ENCODE assay signal across 29 mouse cellular contexts in the genomic region with DNA sequence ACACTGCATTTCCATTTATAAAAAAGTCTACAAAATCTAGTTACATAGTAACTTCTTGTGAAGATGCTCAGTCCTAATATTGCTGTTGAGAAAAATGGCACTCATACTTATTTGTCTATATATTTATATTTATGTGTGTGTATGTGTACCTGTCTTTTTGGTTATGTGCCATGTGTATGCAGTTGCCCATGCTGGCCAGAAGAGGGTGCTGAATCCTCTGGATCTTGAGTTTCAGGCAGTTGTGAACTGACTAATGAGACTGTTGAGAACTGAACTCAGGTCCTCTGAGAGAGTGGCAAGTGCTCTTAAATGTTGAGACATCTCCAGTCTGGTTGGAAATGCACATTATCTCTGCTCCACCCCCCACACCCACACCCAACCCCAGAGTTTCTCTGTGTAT. TPM values are rescaled to one million over a fixed set of nuclear protein-coding genes. Genes with fewer than 3 reads are reported as not detected.
DNase-seq lines count a peak whose midpoint lies in the region; ATAC-seq and TF ChIP-seq lines count a peak whose summit lies in the region.
"Had no signal": no experiment of that assay in that cellular context is flagged by ENCODE, and none has a peak within 500 bp of the region (broad histone marks: within the 10 kb centered on the region; RNA-seq: fewer than 3 reads in every experiment).

No protein-coding gene starts in this region.

- H3K4me3 ChIP-seq in kidney, postnatal 0 days (replicated peaks; ENCODE audit: low read depth, low read length): no peak overlapping the region
- no peak overlapping the region for H3K4me3 ChIP-seq in kidney, adult 2 months (ENCODE audit: insufficient read depth, low read depth, low read length)
- H3K4me3 ChIP-seq in midbrain, postnatal 0 days (ENCODE audit: low read depth, low read length): no peak overlapping the region
- no peak overlapping the region for H3K4me3 ChIP-seq in midbrain, embryonic 14.5 days (replicated peaks; ENCODE audit: low read depth, low read length)
- no peak overlapping the region for H3K4me3 ChIP-seq in MEL (ENCODE audit: control insufficient read depth in 1 of 2, insufficient read depth in 1 of 2, low read depth in 2 of 2, low read length in 2 of 2)
- H3K4me3 ChIP-seq in forebrain, embryonic 10.5 days: no peak overlapping the region
- H3K4me3 ChIP-seq: embryonic facial prominence, embryonic 15.5 days; hindbrain, embryonic 15.5 days; intestine, embryonic 15.5 days; kidney, embryonic 15.5 days; left cerebral cortex, adult 2 months; limb, embryonic 15.5 days; midbrain, embryonic 15.5 days; myocyte; neural tube, embryonic 13.5 days had no signal

- H3K79me2 ChIP-seq in MEL (ENCODE audit: control insufficient read depth, insufficient read depth, low read length, poor library complexity): no peaks in the 10 kb centered on the region

- no peak overlapping the region for H3K27ac ChIP-seq in kidney, postnatal 0 days
- H3K27ac ChIP-seq in kidney, adult 2 months (ENCODE audit: insufficient read depth, low read depth, low read length): no peak overlapping the region
- H3K27ac ChIP-seq in midbrain, postnatal 0 days (ENCODE audit: low read depth, low read length): no peak overlapping the region
- no peak overlapping the region for H3K27ac ChIP-seq in midbrain, embryonic 14.5 days (replicated peaks; ENCODE audit: low read depth, low read length)
- H3K27ac ChIP-seq in MEL (ENCODE audit: control insufficient read depth, low read depth, low read length): no peak overlapping the region
- H3K27ac ChIP-seq in forebrain, embryonic 10.5 days: no peak overlapping the region
- H3K27ac ChIP-seq: embryonic facial prominence, embryonic 15.5 days; hindbrain, embryonic 15.5 days; intestine, embryonic 15.5 days; kidney, embryonic 15.5 days; left cerebral cortex, adult 2 months; limb, embryonic 15.5 days; midbrain, embryonic 15.5 days; neural tube, embryonic 13.5 days had no signal

- H3K9me3 ChIP-seq in kidney, postnatal 0 days (replicated peaks; ENCODE audit: low read length): no peaks in the 10 kb centered on the region
- H3K9me3 ChIP-seq in midbrain, postnatal 0 days (ENCODE audit: low read length): no peaks in the 10 kb centered on the region
- no peaks in the 10 kb centered on the region for H3K9me3 ChIP-seq in midbrain, embryonic 14.5 days (ENCODE audit: control insufficient read depth, low read length)
- no peaks in the 10 kb centered on the region for H3K9me3 ChIP-seq in MEL (replicated peaks; ENCODE audit: insufficient read depth, low read length)
- no peaks in the 10 kb centered on the region for H3K9me3 ChIP-seq in forebrain, embryonic 10.5 days
- H3K9me3 ChIP-seq: embryonic facial prominence, embryonic 15.5 days; G1E; hindbrain, embryonic 15.5 days; intestine, embryonic 15.5 days; kidney, embryonic 15.5 days; limb, embryonic 15.5 days; midbrain, embryonic 15.5 days; neural tube, embryonic 13.5 days had no signal

- TF ChIP-seq EP300 in MEL (IDR thresholded peaks at IDR 0.05; ENCODE audit: low read depth in 1 of 2, low read length in 2 of 2): no peak

- H3K36me3 ChIP-seq in kidney, postnatal 0 days (ENCODE audit: insufficient read depth, low read length): no peaks in the 10 kb centered on the region
- no peaks in the 10 kb centered on the region for H3K36me3 ChIP-seq in kidney, adult 2 months (ENCODE audit: control insufficient read depth, insufficient read depth, low read length)
- no peaks in the 10 kb centered on the region for H3K36me3 ChIP-seq in midbrain, postnatal 0 days (ENCODE audit: insufficient read depth, low read length)
- H3K36me3 ChIP-seq in midbrain, embryonic 14.5 days (ENCODE audit: control insufficient read depth, insufficient read depth, low read length): no peaks in the 10 kb centered on the region
- H3K36me3 ChIP-seq in MEL (ENCODE audit: control insufficient read depth in 1 of 2, insufficient read depth in 2 of 2, low read length in 2 of 2): peaks cover 0 to 5% of the 10 kb centered on the region in 2 experiments; a peak in 1 of 4 replicates
- no peaks in the 10 kb centered on the region for H3K36me3 ChIP-seq in forebrain, embryonic 10.5 days (replicated peaks)
- H3K36me3 ChIP-seq: embryonic facial prominence, embryonic 15.5 days; G1E; hindbrain, embryonic 15.5 days; intestine, embryonic 15.5 days; kidney, embryonic 15.5 days; limb, embryonic 15.5 days; midbrain, embryonic 15.5 days; neural tube, embryonic 13.5 days had no signal

- no peak overlapping the region for H3K9ac ChIP-seq in kidney, postnatal 0 days (ENCODE audit: low read depth, low read length)
- H3K9ac ChIP-seq in midbrain, postnatal 0 days (replicated peaks; ENCODE audit: low read length, poor library complexity, severe bottlenecking): no peak overlapping the region
- H3K9ac ChIP-seq in midbrain, embryonic 14.5 days (replicated peaks; ENCODE audit: low read length): no peak overlapping the region
- H3K9ac ChIP-seq in MEL (ENCODE audit: control insufficient read depth, low read depth, low read length, poor library complexity, severe bottlenecking): no peak overlapping the region
- H3K9ac ChIP-seq: embryonic facial prominence, embryonic 15.5 days; hindbrain, embryonic 15.5 days; intestine, embryonic 15.5 days; kidney, embryonic 15.5 days; limb, embryonic 15.5 days; midbrain, embryonic 15.5 days; neural tube, embryonic 13.5 days had no signal

- no peak for TF ChIP-seq POLR2A in kidney, adult 2 months (IDR thresholded peaks at IDR 0.05; ENCODE audit: low read depth, low read length)
- TF ChIP-seq POLR2A in MEL (IDR thresholded peaks at IDR 0.05; ENCODE audit: control insufficient read depth in 1 of 2, insufficient read depth in 1 of 2, low read depth in 1 of 2, low read length in 2 of 2, poor library complexity in 1 of 2): no peak

- TF ChIP-seq RAD21 in MEL (IDR thresholded peaks at IDR 0.05; ENCODE audit: low read depth, low read length): peak; percentile 36

- no peak overlapping the region for H3K4me2 ChIP-seq in kidney, postnatal 0 days (ENCODE audit: low read length)
- no peak overlapping the region for H3K4me2 ChIP-seq in midbrain, postnatal 0 days (ENCODE audit: low read depth, low read length, poor library complexity, severe bottlenecking)
- H3K4me2 ChIP-seq in midbrain, embryonic 14.5 days (ENCODE audit: low read length): no peak overlapping the region
- H3K4me2 ChIP-seq: embryonic facial prominence, embryonic 15.5 days; hindbrain, embryonic 15.5 days; intestine, embryonic 15.5 days; kidney, embryonic 15.5 days; limb, embryonic 15.5 days; midbrain, embryonic 15.5 days; neural tube, embryonic 13.5 days had no signal

- H3K27me3 ChIP-seq in kidney, postnatal 0 days (ENCODE audit: insufficient read depth, low read length): no peaks in the 10 kb centered on the region
- no peaks in the 10 kb centered on the region for H3K27me3 ChIP-seq in kidney, adult 2 months (replicated peaks; ENCODE audit: control insufficient read depth, insufficient read depth, low read length)
- H3K27me3 ChIP-seq in midbrain, postnatal 0 days (ENCODE audit: insufficient read depth, low read length): no peaks in the 10 kb centered on the region
- H3K27me3 ChIP-seq in midbrain, embryonic 14.5 days (ENCODE audit: control insufficient read depth, insufficient read depth, low read length): no peaks in the 10 kb centered on the region
- H3K27me3 ChIP-seq in MEL (ENCODE audit: control insufficient read depth in 1 of 2, insufficient read depth in 2 of 2, low read length in 2 of 2): peaks cover 1 to 4% of the 10 kb centered on the region in 2 experiments; a peak in 3 of 4 replicates
- no peaks in the 10 kb centered on the region for H3K27me3 ChIP-seq in forebrain, embryonic 10.5 days (ENCODE audit: poor library complexity, severe bottlenecking)
- H3K27me3 ChIP-seq: embryonic facial prominence, embryonic 15.5 days; hindbrain, embryonic 15.5 days; intestine, embryonic 15.5 days; kidney, embryonic 15.5 days; limb, embryonic 15.5 days; midbrain, embryonic 15.5 days; neural tube, embryonic 13.5 days had no signal

- TF ChIP-seq CTCF in kidney, postnatal 0 days (IDR thresholded peaks at IDR 0.05; ENCODE audit: low read depth): peak; percentile 20; the same call in 1 of the 2 replicates
- TF ChIP-seq CTCF in kidney, adult 2 months (conservative IDR thresholded peaks at IDR 0.05; ENCODE audit: insufficient read depth, insufficient read length, low read depth, low read length): no peak
- TF ChIP-seq CTCF in midbrain, postnatal 0 days (IDR thresholded peaks at IDR 0.05): peak; percentile 39
- peak; percentile 43 to 48 (median 43) for TF ChIP-seq CTCF in MEL (IDR thresholded peaks at IDR 0.05 in 2 of 3, conservative IDR thresholded peaks at IDR 0.05 in 1 of 3; ENCODE audit: control insufficient read depth in 1 of 3, insufficient read depth in 1 of 3, low read depth in 2 of 3, low read length in 3 of 3, poor library complexity in 1 of 3, severe bottlenecking in 1 of 3)

- DNase-seq in kidney, postnatal 0 days (ENCODE audit: low spot score): no peak
- DNase-seq in kidney, adult 2 months: no peak
- no peak for DNase-seq in midbrain, postnatal 0 days (ENCODE audit: low spot score)
- DNase-seq in midbrain, embryonic 14.5 days: no peak
- DNase-seq in MEL (ENCODE audit: low read depth, low spot score): peak; percentile 34
- DNase-seq in forebrain, embryonic 10.5 days (ENCODE audit: extremely low spot score, low spot score): no peak
- DNase-seq in urinary bladder, postnatal 4 days (ENCODE audit: low spot score in 2 of 2): no peak
- DNase-seq: cerebellum, adult 8-10 months; cerebellum, postnatal 36 days; gastrocnemius, postnatal 14 days; right cerebral cortex, postnatal 4 days; thymus, postnatal 25 days had no signal

- no peak for ATAC-seq in kidney, postnatal 0 days (replicated peaks; ENCODE audit: low FRiP score, low read depth)
- no peak for ATAC-seq in midbrain, postnatal 0 days (ENCODE audit: low FRiP score)
- no peak for ATAC-seq in midbrain, embryonic 14.5 days (ENCODE audit: low FRiP score, low TSS enrichment)

- no peaks in the 10 kb centered on the region for H3K4me1 ChIP-seq in kidney, postnatal 0 days (replicated peaks; ENCODE audit: insufficient read depth, low read length)
- no peaks in the 10 kb centered on the region for H3K4me1 ChIP-seq in kidney, adult 2 months (ENCODE audit: control insufficient read depth, insufficient read depth, low read length)
- no peaks in the 10 kb centered on the region for H3K4me1 ChIP-seq in midbrain, postnatal 0 days (ENCODE audit: insufficient read depth, low read length)
- H3K4me1 ChIP-seq in midbrain, embryonic 14.5 days (ENCODE audit: control insufficient read depth, insufficient read depth, low read length): 0 out of 2 replicates have a peak, but pooled peaks cover 5% of the 10 kb centered on the region
- H3K4me1 ChIP-seq in MEL (ENCODE audit: control insufficient read depth in 1 of 2, insufficient read depth in 2 of 2, low read length in 2 of 2): peaks cover 0 to 11% of the 10 kb centered on the region in 2 experiments; a peak in 2 of 4 replicates
- H3K4me1 ChIP-seq in forebrain, embryonic 10.5 days: peaks cover 29% of the 10 kb centered on the region
- H3K4me1 ChIP-seq: embryonic facial prominence, embryonic 15.5 days; hindbrain, embryonic 15.5 days; intestine, embryonic 15.5 days; kidney, embryonic 15.5 days; limb, embryonic 15.5 days had no signal

RNA-seq across cellular contexts. Expression of a gene that starts 8.1 kb away (rescaled TPM):
- not detected in 2 replicates for polyA plus RNA-seq in kidney, postnatal 0 days (2015; fragmentation: Nextera tagmentation; extraction: Ambion mirVana)
- polyA plus RNA-seq in kidney, adult 2 months (2012; rRNA removed): 0.06 and 0.15 TPM in 2 replicates
- 0.14 TPM in 1 of 2 replicates, not detected in the other for total RNA-seq in midbrain, postnatal 0 days (2014; rRNA removed)
- 0.10 TPM in 1 of 2 replicates, not detected in the other for polyA plus RNA-seq in midbrain, postnatal 0 days (2015; fragmentation: Nextera tagmentation; extraction: Ambion mirVana)
- polyA plus RNA-seq in midbrain, embryonic 14.5 days (2014; fragmentation: Nextera tagmentation; extraction: Ambion mirVana): not detected in 2 replicates
- not detected in 2 replicates for total RNA-seq in MEL (2012; rRNA removed)
- under 1 TPM in 1 of 2 experiments, not detected in 1; 0.26 TPM for polyA plus RNA-seq in MEL (2012; ENCODE audit: insufficient read depth in 1 of 2, insufficient read length in 2 of 2, low read depth in 1 of 2, low replicate concordance in 2 of 2, missing spikeins in 1 of 2)
- not detected in 2 replicates for polyA plus RNA-seq in forebrain, embryonic 10.5 days (2016; fragmentation: Nextera tagmentation; extraction: Ambion mirVana)
- total RNA-seq: adrenal gland, postnatal 14 days; heart, postnatal 4 days; left cerebral cortex, adult 2 months; left cerebral cortex, postnatal 4 days; megakaryocyte-erythroid progenitor cell, adult 5-6 weeks had no signal
- polyA plus RNA-seq: embryonic facial prominence, embryonic 15.5 days; forebrain, embryonic 16.5 days; hindbrain, embryonic 15.5 days; kidney, embryonic 15.5 days; limb, embryonic 15.5 days; midbrain, embryonic 15.5 days; stomach, embryonic 14.5 days had no signal

RNA-seq across cellular contexts. Expression of a gene that starts 26.1 kb away (rescaled TPM):
- 0.08 and 0.09 TPM in 2 replicates for polyA plus RNA-seq in kidney, postnatal 0 days (2015; fragmentation: Nextera tagmentation; extraction: Ambion mirVana)
- 0.09 TPM in 1 of 2 replicates, not detected in the other for polyA plus RNA-seq in kidney, adult 2 months (2012; rRNA removed)
- 0.66 and 1.5 TPM in 2 replicates for total RNA-seq in midbrain, postnatal 0 days (2014; rRNA removed)
- polyA plus RNA-seq in midbrain, postnatal 0 days (2015; fragmentation: Nextera tagmentation; extraction: Ambion mirVana): 0.59 and 1.1 TPM in 2 replicates
- polyA plus RNA-seq in midbrain, embryonic 14.5 days (2014; fragmentation: Nextera tagmentation; extraction: Ambion mirVana): 0.93 and 1.3 TPM in 2 replicates
- total RNA-seq in MEL (2012; rRNA removed): not detected in 2 replicates
- polyA plus RNA-seq in MEL (2012; ENCODE audit: insufficient read depth in 1 of 2, insufficient read length in 2 of 2, low read depth in 1 of 2, low replicate concordance in 2 of 2, missing spikeins in 1 of 2): not detected
- polyA plus RNA-seq in forebrain, embryonic 10.5 days (2016; fragmentation: Nextera tagmentation; extraction: Ambion mirVana): 0.30 and 0.38 TPM in 2 replicates
- total RNA-seq: gastrocnemius, postnatal 14 days; heart, adult 8-10 months; heart, postnatal 4 days had no signal
- polyA plus RNA-seq: G1E, myocyte had no signal
